Mouse (Mus musculus): ENCODE measurements around the gene Disc1. TPM values are rescaled to one million over a fixed set of nuclear protein-coding genes. Genes with fewer than 3 reads are reported as not detected.

Disc1 gene
- polyA plus RNA-seq, 2 experiments: 2.2 to 3.2 TPM

GRCm38 (mm10) chr8:125069733-125070132 lies 15.7 kb downstream of the Disc1 start:
- Histone ChIP-seq H3K9me3 (ENCODE audit: control insufficient read depth, low read length) (no peaks in the 10 kb centered on the region), H3K4me2 (replicated peaks; ENCODE audit: low read depth, low read length, severe bottlenecking) (no peak overlapping the region), H3K27ac (replicated peaks; ENCODE audit: low read depth, low read length) (no peak overlapping the region), H3K4me1 (ENCODE audit: control insufficient read depth, insufficient read depth, low read length) (no peaks in the 10 kb centered on the region), H3K4me3 (replicated peaks; ENCODE audit: low read length) (no peak overlapping the region), H3K9ac (ENCODE audit: low read depth, low read length, severe bottlenecking) (no peak overlapping the region), H3K27me3 (ENCODE audit: control insufficient read depth, insufficient read depth, low read length) (no peaks in the 10 kb centered on the region), H3K36me3 (ENCODE audit: control insufficient read depth, insufficient read depth, low read length) (no peaks in the 10 kb centered on the region)
- DNase-seq (ENCODE audit: low spot score) (no peak), ATAC-seq (ENCODE audit: low FRiP score, low read depth) (no peak)
- no peak for TF ChIP-seq POLR2A (IDR thresholded peaks at IDR 0.05; ENCODE audit: borderline replicate concordance, extremely low read depth, insufficient read depth, insufficient read length)
- 35% methylated on average over 6 of the region's 6 CpGs for WGBS

- H3K9me3 ChIP-seq (ENCODE audit: control insufficient read depth, low read length): no peaks in the 10 kb centered on the region
- no peak for DNase-seq (ENCODE audit: low spot score)
- TF ChIP-seq POLR2A (IDR thresholded peaks at IDR 0.05; ENCODE audit: borderline replicate concordance, extremely low read depth, insufficient read depth, insufficient read length): no peak
- ATAC-seq (ENCODE audit: low FRiP score, low read depth): no peak
- H3K36me3 ChIP-seq (ENCODE audit: control insufficient read depth, insufficient read depth, low read length): no peaks in the 10 kb centered on the region
- no peak overlapping the region for H3K4me2 ChIP-seq (replicated peaks; ENCODE audit: low read depth, low read length, severe bottlenecking)
- no peaks in the 10 kb centered on the region for H3K27me3 ChIP-seq (ENCODE audit: control insufficient read depth, insufficient read depth, low read length)
- WGBS: 94% methylated on average over 10 of the region's 10 CpGs
- H3K9ac ChIP-seq (ENCODE audit: low read depth, low read length, severe bottlenecking): no peak overlapping the region
- H3K4me1 ChIP-seq (ENCODE audit: control insufficient read depth, insufficient read depth, low read length): no peaks in the 10 kb centered on the region
- no peak overlapping the region for H3K27ac ChIP-seq (replicated peaks; ENCODE audit: low read depth, low read length)
- H3K4me3 ChIP-seq (replicated peaks; ENCODE audit: low read length): no peak overlapping the region
Observed at GRCm38 (mm10) chr8:125074141-125074540, 20.1 kb downstream of the Disc1 start.

- H3K9ac ChIP-seq (ENCODE audit: low read depth, low read length, severe bottlenecking): no peak overlapping the region
- no peaks in the 10 kb centered on the region for H3K9me3 ChIP-seq (ENCODE audit: control insufficient read depth, low read length)
- H3K4me1 ChIP-seq (ENCODE audit: control insufficient read depth, insufficient read depth, low read length): no peaks in the 10 kb centered on the region
- ATAC-seq (ENCODE audit: low FRiP score, low read depth) (no peak), DNase-seq (ENCODE audit: low spot score) (no peak)
- WGBS: 82% methylated on average over 2 of the region's 2 CpGs
- H3K4me3 ChIP-seq (replicated peaks; ENCODE audit: low read length): no peak overlapping the region
- H3K27me3 ChIP-seq (ENCODE audit: control insufficient read depth, insufficient read depth, low read length): no peaks in the 10 kb centered on the region
- no peak overlapping the region for H3K4me2 ChIP-seq (replicated peaks; ENCODE audit: low read depth, low read length, severe bottlenecking)
- H3K36me3 ChIP-seq (ENCODE audit: control insufficient read depth, insufficient read depth, low read length): no peaks in the 10 kb centered on the region
- H3K27ac ChIP-seq (replicated peaks; ENCODE audit: low read depth, low read length): no peak overlapping the region
- no peak for TF ChIP-seq POLR2A (IDR thresholded peaks at IDR 0.05; ENCODE audit: borderline replicate concordance, extremely low read depth, insufficient read depth, insufficient read length)
Observed at GRCm38 (mm10) chr8:125074581-125074980, 20.6 kb downstream of the Disc1 start.

GRCm38 (mm10) chr8:125075389-125075788 lies 21.4 kb downstream of the Disc1 start:
- Histone ChIP-seq H3K36me3 (ENCODE audit: control insufficient read depth, insufficient read depth, low read length) (no peaks in the 10 kb centered on the region), H3K4me2 (replicated peaks; ENCODE audit: low read depth, low read length, severe bottlenecking) (no peak overlapping the region), H3K9ac (ENCODE audit: low read depth, low read length, severe bottlenecking) (no peak overlapping the region), H3K27me3 (ENCODE audit: control insufficient read depth, insufficient read depth, low read length) (no peaks in the 10 kb centered on the region), H3K4me1 (ENCODE audit: control insufficient read depth, insufficient read depth, low read length) (no peaks in the 10 kb centered on the region), H3K9me3 (ENCODE audit: control insufficient read depth, low read length) (no peaks in the 10 kb centered on the region), H3K27ac (replicated peaks; ENCODE audit: low read depth, low read length) (no peak overlapping the region), H3K4me3 (replicated peaks; ENCODE audit: low read length) (no peak overlapping the region)
- WGBS: 77% methylated on average over 4 of the region's 4 CpGs
- no peak for TF ChIP-seq POLR2A (IDR thresholded peaks at IDR 0.05; ENCODE audit: borderline replicate concordance, extremely low read depth, insufficient read depth, insufficient read length)
- DNase-seq (ENCODE audit: low spot score): no peak
- ATAC-seq (ENCODE audit: low FRiP score, low read depth): no peak

- Histone ChIP-seq H3K36me3 (ENCODE audit: control insufficient read depth, insufficient read depth, low read length) (no peaks in the 10 kb centered on the region), H3K4me1 (ENCODE audit: control insufficient read depth, insufficient read depth, low read length) (no peaks in the 10 kb centered on the region), H3K4me2 (replicated peaks; ENCODE audit: low read depth, low read length, severe bottlenecking) (no peak overlapping the region), H3K9me3 (ENCODE audit: control insufficient read depth, low read length) (no peaks in the 10 kb centered on the region), H3K4me3 (replicated peaks; ENCODE audit: low read length) (no peak overlapping the region), H3K9ac (ENCODE audit: low read depth, low read length, severe bottlenecking) (no peak overlapping the region), H3K27ac (replicated peaks; ENCODE audit: low read depth, low read length) (no peak overlapping the region), H3K27me3 (ENCODE audit: control insufficient read depth, insufficient read depth, low read length) (no peaks in the 10 kb centered on the region)
- 74% methylated on average over 8 of the region's 8 CpGs for WGBS
- TF ChIP-seq POLR2A (IDR thresholded peaks at IDR 0.05; ENCODE audit: borderline replicate concordance, extremely low read depth, insufficient read depth, insufficient read length): no peak
- DNase-seq (ENCODE audit: low spot score) (no peak), ATAC-seq (ENCODE audit: low FRiP score, low read depth) (no peak)
Observed at GRCm38 (mm10) chr8:125077326-125077725, 23.3 kb downstream of the Disc1 start.
